Mouse (Mus musculus) liver, embryonic 14 days (tissue): ENCODE data around the gene H3f3a. TPM values are rescaled to one million over a fixed set of nuclear protein-coding genes. Genes with fewer than 3 reads are reported as not detected.

ENCODE experiments used
- polyA plus RNA-seq: library from polyadenylated mRNA; depleted of rRNA; stranded (reverse); fragments of >200 nt; gene quantifications from 2 replicates; pipeline ENCODE4 v1.2.3, GENCODE M21; 2012; rRNA removed

The H3f3a gene
- 975 and 1,160 TPM in 2 replicates for polyA plus RNA-seq

GRCm38 (mm10) chr1:180813885-180814740, at the start of gene H3f3a:
H3f3a (minus strand) TSS chr1:180813943.

GRCm38 (mm10) chr1:180850316-180851270, 36.9 kb upstream of the H3f3a start, which contains the start of gene Sde2:
Sde2 (plus strand) TSS chr1:180851127.

Other genes starting within 250 kb of the H3f3a start
- gene Parp1, start 245.0 kb downstream of the H3f3a start, polyA plus RNA-seq, result 47.6 and 49.4 TPM in 2 replicates
- 5.8 and 7.3 TPM in 2 replicates for gene Lin9, start 172.8 kb downstream of the H3f3a start, polyA plus RNA-seq
- gene Mixl1, start 116.9 kb downstream of the H3f3a start, polyA plus RNA-seq, result 0.19 and 0.21 TPM in 2 replicates
- 9.9 and 11.2 TPM in 2 replicates for gene Acbd3, start 87.9 kb downstream of the H3f3a start, polyA plus RNA-seq
- gene Sde2, start 37.2 kb upstream of the H3f3a start, polyA plus RNA-seq, result 16.1 and 17.1 TPM in 2 replicates
- gene Lefty2, start 79.2 kb upstream of the H3f3a start, polyA plus RNA-seq, result 0.10 TPM in 1 of 2 replicates, not detected in the other
- 46.6 and 55.1 TPM in 2 replicates for gene Pycr2, start 90.3 kb upstream of the H3f3a start, polyA plus RNA-seq
- gene Lefty1, start 121.1 kb upstream of the H3f3a start, polyA plus RNA-seq, result 8.3 and 9.1 TPM in 2 replicates
- gene Tmem63a, start 128.4 kb upstream of the H3f3a start, polyA plus RNA-seq, result 6.0 and 7.4 TPM in 2 replicates
- 1.8 and 2.4 TPM in 2 replicates for gene Ephx1, start 207.0 kb upstream of the H3f3a start, polyA plus RNA-seq
- 0.03 and 0.05 TPM in 2 replicates for gene 9130409I23Rik, start 237.3 kb upstream of the H3f3a start, polyA plus RNA-seq